Mouse (Mus musculus) liver, adult 2 months (tissue): ENCODE results near the gene Atox1. TPM values are rescaled to one million over a fixed set of nuclear protein-coding genes. Genes with fewer than 3 reads are reported as not detected.
A peak's percentile ranks its signal among the peaks of the same experiment; 100 is the strongest.

ENCODE experiments used
- DNase-seq: peaks from one replicate; pipeline ENCODE4 v3.0.0-alpha.2; 2011; ENCODE audit warnings: low read depth, low spot score; ENCODE audit errors: extremely low read depth
- H3K27ac ChIP-seq: fragments of 200-500 bp; replicated peaks from 2 replicates; pipeline ENCODE4 v1.5.1; 2012; ENCODE audit warnings: low read depth, mild to moderate bottlenecking, control low read depth, inconsistent platforms, low read length; ENCODE audit not compliant: insufficient read depth
- H3K27me3 ChIP-seq: fragments of 200-500 bp; 2 replicates; pipeline ENCODE4 v1.6.1; 2012; ENCODE audit warnings: mild to moderate bottlenecking, moderate library complexity, low read length, inconsistent platforms; ENCODE audit not compliant: control insufficient read depth, insufficient read depth
- H3K36me3 ChIP-seq: fragments of 200-500 bp; 2 replicates; pipeline ENCODE4 v1.6.1; 2012; ENCODE audit warnings: low read length, inconsistent platforms; ENCODE audit not compliant: control insufficient read depth, insufficient read depth
- H3K4me1 ChIP-seq: fragments of 200-500 bp; 2 replicates; pipeline ENCODE4 v1.6.1; 2011; ENCODE audit warnings: low read length; ENCODE audit not compliant: control insufficient read depth, insufficient read depth
- H3K4me3 ChIP-seq: fragments of 200-500 bp; 2 replicates; pipeline ENCODE4 v1.5.1; 2011; ENCODE audit warnings: low read depth, mild to moderate bottlenecking, control low read depth, low read length, moderate library complexity; ENCODE audit not compliant: insufficient read depth
- H3K79me2 ChIP-seq: fragments of 200-500 bp; 2 replicates; pipeline ENCODE4 v1.6.1; 2012; ENCODE audit warnings: inconsistent platforms, mild to moderate bottlenecking, low read length, moderate library complexity; ENCODE audit not compliant: control insufficient read depth, insufficient read depth
- H3K9ac ChIP-seq: fragments of 200-500 bp; 2 replicates; pipeline ENCODE4 v1.6.1; 2012; ENCODE audit warnings: low read depth, mild to moderate bottlenecking, control low read depth, inconsistent platforms, low read length
- CTCF ChIP-seq: fragments of 200-500 bp; IDR thresholded peaks from 2 replicates; pipeline ENCODE4 v1.5.1; 2011; ENCODE audit warnings: low read depth, low read length, control low read depth
- POLR2A ChIP-seq: fragments of 200-500 bp; IDR thresholded peaks from 2 replicates; pipeline ENCODE4 v1.6.1; 2011; ENCODE audit warnings: low read length, control low read depth; ENCODE audit not compliant: insufficient read depth; ENCODE audit errors: extremely low read depth
- WGBS: fragments of 180-500 bp; shearing (Covaris S2); methylation state at CpG from one replicate; pipeline ENCODE4 v1.1.7; 2018; 5-methylcytosine and 5-hydroxymethylcytosine counted together
- polyA plus RNA-seq: library from polyadenylated mRNA; depleted of rRNA; stranded (reverse); fragments of >200 nt; gene quantifications from 2 replicates; pipeline ENCODE4 v1.2.3, GENCODE M21; 2012
- total RNA-seq: library from RNA; depleted of rRNA; stranded (reverse); fragments of >200 nt; gene quantifications from 2 replicates; pipeline ENCODE4 v1.2.3, GENCODE M21; 2014

Gene Atox1
- total and polyA plus RNA-seq, 2 experiments: 220 to 464 TPM

- peak; percentile 67 for DNase-seq
- Histone ChIP-seq H3K79me2 (no peaks in the 10 kb centered on the region), H3K27me3 (no peaks in the 10 kb centered on the region), H3K27ac (no peak overlapping the region), H3K36me3 (peaks cover 28% of the 10 kb centered on the region), H3K9ac (no peak overlapping the region), H3K4me1 (peaks cover 2% of the 10 kb centered on the region), H3K4me3 (no peak overlapping the region)
- 32% methylated on average over 4 of the region's 4 CpGs for WGBS
- TF ChIP-seq POLR2A (no peak), CTCF (peak; percentile 74)
These were observed 14.5 kb downstream of the Atox1 start for GRCm38 (mm10) chr11:55446579-55446978.

GRCm38 (mm10) chr11:55444772-55445171 is 16.3 kb downstream of the Atox1 start:
- H3K79me2 ChIP-seq: no peaks in the 10 kb centered on the region
- peaks cover 2% of the 10 kb centered on the region for H3K4me1 ChIP-seq
- no peak overlapping the region for H3K4me3 ChIP-seq
- H3K9ac ChIP-seq: no peak overlapping the region
- H3K27me3 ChIP-seq: no peaks in the 10 kb centered on the region
- DNase-seq: peak; percentile 64
- peaks cover 25% of the 10 kb centered on the region for H3K36me3 ChIP-seq
- no peak overlapping the region for H3K27ac ChIP-seq
- TF ChIP-seq CTCF (peak; percentile 39), POLR2A (no peak)
- 11% methylated on average over 1 of the region's 1 CpGs for WGBS

GRCm38 (mm10) chr11:55439718-55440117 is 21.3 kb downstream of the Atox1 start:
- no peak overlapping the region for H3K4me3 ChIP-seq
- peaks cover 9% of the 10 kb centered on the region for H3K36me3 ChIP-seq
- 84% methylated on average over 5 of the region's 5 CpGs for WGBS
- no peak overlapping the region for H3K27ac ChIP-seq
- DNase-seq: no peak
- H3K9ac ChIP-seq: no peak overlapping the region
- no peaks in the 10 kb centered on the region for H3K79me2 ChIP-seq
- no peaks in the 10 kb centered on the region for H3K27me3 ChIP-seq
- H3K4me1 ChIP-seq: no peaks in the 10 kb centered on the region
- TF ChIP-seq CTCF: no peak
- no peak for TF ChIP-seq POLR2A

- Histone ChIP-seq H3K4me1 (no peaks in the 10 kb centered on the region; the same call in 1 of the 2 replicates), H3K27ac (no peak overlapping the region), H3K36me3 (no peaks in the 10 kb centered on the region), H3K79me2 (no peaks in the 10 kb centered on the region), H3K9ac (no peak overlapping the region), H3K27me3 (no peaks in the 10 kb centered on the region), H3K4me3 (no peak overlapping the region)
- DNase-seq: no peak
- TF ChIP-seq CTCF (no peak), POLR2A (no peak)
- 74% methylated on average over 4 of the region's 4 CpGs for WGBS
These were observed 23.0 kb downstream of the Atox1 start for GRCm38 (mm10) chr11:55438031-55438430.

- Histone ChIP-seq H3K9ac (no peak overlapping the region), H3K36me3 (no peaks in the 10 kb centered on the region), H3K4me1 (no peaks in the 10 kb centered on the region; the same call in 1 of the 2 replicates), H3K4me3 (no peak overlapping the region), H3K79me2 (no peaks in the 10 kb centered on the region), H3K27me3 (no peaks in the 10 kb centered on the region), H3K27ac (no peak overlapping the region)
- no peak for TF ChIP-seq CTCF
- TF ChIP-seq POLR2A: no peak
- WGBS: 90% methylated on average over 6 of the region's 6 CpGs
- DNase-seq: no peak
These were observed 24.9 kb downstream of the Atox1 start for GRCm38 (mm10) chr11:55436089-55436488.

GRCm38 (mm10) chr11:55432981-55433380 is 28.1 kb downstream of the Atox1 start:
- WGBS: 75% methylated on average over 3 of the region's 3 CpGs
- Histone ChIP-seq H3K27me3 (no peaks in the 10 kb centered on the region), H3K27ac (no peak overlapping the region), H3K9ac (no peak overlapping the region), H3K79me2 (no peaks in the 10 kb centered on the region), H3K36me3 (no peaks in the 10 kb centered on the region), H3K4me3 (no peak overlapping the region), H3K4me1 (peaks cover 7% of the 10 kb centered on the region)
- TF ChIP-seq CTCF (no peak), POLR2A (no peak)
- DNase-seq: no peak
